Mouse (Mus musculus) urinary bladder, adult 2 months (tissue): ENCODE measurements around the gene Sptbn4. TPM values are rescaled to one million over a fixed set of nuclear protein-coding genes. Genes with fewer than 3 reads are reported as not detected.

Source experiments
- DNase-seq: peaks from one replicate; pipeline ENCODE4 v3.0.0; 2022; ENCODE audit warnings: low spot score
- polyA plus RNA-seq: library from polyadenylated mRNA; depleted of rRNA; stranded (reverse); fragments of >200 nt; gene quantifications from 2 replicates; pipeline ENCODE4 v1.2.3, GENCODE M21; 2012

The Sptbn4 gene
- polyA plus RNA-seq, 1 experiment, result 0.74 TPM

DNA sequence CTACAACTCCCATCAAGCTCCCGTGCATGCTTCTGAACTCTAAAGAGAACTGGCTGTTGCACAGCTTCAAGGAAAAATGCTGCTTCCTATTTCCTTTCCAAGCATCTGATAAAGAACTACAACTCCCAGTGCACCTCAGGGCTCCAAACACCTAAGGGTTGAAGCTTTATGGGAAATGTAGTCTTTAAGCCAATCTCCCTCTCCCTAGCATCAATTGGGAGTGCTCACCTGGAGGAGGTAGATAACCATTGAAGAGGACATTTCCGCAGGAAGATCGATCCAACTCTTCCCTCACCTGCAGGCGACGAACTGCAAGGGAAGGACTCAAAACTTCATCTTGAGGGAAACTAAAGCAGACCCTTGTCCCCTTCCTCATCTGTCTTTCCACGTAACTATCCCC is 93.3 kb downstream of the Sptbn4 start:
- no peak for DNase-seq

- no peak for DNase-seq
Measured at GRCm38 (mm10) chr7:27345444-27345843, 102.0 kb downstream of the Sptbn4 start.

GRCm38 (mm10) chr7:27342595-27342994 is 104.9 kb downstream of the Sptbn4 start:
- no peak for DNase-seq

- no peak for DNase-seq
Measured at GRCm38 (mm10) chr7:27339519-27339918, 108.0 kb downstream of the Sptbn4 start.

- DNase-seq, result no peak
Measured at GRCm38 (mm10) chr7:27339114-27339513, 108.4 kb downstream of the Sptbn4 start.

DNA sequence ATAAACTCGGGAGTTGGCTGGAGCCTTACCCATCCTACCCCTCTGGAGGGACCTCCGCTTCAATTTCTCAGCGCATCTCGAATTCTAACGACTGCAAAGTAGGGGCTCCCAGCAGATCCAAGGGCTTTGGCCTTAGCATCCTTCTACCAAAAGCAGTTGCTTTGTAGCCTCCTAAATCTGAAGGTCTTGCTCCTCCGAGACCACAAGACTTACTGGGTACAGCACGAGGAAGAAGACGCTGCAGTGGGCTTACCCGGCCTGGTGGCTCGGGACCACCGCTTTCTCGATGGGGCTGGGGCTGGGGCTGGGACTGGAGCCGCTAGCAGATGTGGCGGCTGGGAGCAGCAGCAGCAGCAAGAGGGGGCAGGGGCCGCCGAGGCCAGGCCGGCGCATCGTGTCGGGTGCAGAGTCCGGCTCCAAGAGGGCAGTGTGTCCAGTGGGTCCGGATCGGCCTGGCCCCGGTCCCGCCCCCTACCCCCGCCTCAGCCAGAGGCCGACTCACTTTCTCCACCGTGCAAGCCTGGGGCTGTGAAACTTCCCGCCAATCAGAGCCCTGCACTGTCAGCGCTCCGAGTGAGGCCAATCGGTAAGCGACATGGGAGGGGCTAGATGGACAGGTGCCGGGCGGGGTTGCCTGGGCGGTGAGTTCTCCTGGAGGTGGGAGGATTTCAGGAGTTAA is 110.2 kb downstream of the Sptbn4 start, which contains the start of gene Ltbp4:
Gene Ltbp4, minus strand, starts transcription at position 518 of the 679 bp plus-strand sequence.
- DNase-seq, result no peak

DNA sequence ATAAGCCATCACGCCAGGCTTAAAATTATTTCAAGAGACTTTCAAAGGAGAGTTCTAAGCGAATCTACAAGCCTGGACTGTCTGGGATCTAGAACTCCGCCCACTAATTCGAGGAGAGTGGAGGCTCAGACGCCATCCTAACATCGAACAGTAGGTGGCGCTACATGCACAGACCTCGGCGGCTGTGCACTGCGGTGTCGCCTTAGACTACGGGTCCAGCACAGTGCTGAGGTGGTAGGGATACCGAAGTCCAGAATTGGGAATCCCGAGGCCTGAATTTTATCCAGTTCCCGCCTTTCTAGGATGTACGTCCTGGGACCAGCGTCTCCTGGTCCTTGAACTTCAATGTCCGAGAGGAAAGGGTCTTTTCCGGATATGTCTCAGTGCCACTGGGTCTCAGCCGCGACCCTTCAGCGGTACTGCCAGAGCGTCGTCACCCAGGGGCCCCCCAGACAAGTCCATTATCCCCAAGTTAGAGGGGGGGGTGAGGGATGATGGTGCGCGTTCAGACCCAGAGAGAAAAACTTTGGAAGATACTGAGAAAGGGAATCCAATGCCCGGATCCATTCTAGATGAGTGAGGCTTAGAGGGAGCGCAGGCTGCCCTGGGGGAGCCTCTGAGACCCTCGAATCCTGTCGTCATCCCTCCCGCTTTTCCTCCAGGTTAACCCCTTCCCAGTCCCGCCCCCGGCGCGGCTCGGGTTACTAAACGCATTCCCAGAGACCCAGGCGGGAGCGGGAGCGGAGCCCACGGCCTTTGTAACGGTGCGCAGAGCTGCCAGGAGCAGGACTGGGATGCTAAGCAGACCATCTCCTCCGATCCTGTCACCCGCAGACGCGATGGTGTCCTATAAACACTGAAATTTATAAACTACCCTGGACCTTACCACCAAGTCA is 111.3 kb downstream of the Sptbn4 start:
- peak; percentile 71 for DNase-seq

DNA sequence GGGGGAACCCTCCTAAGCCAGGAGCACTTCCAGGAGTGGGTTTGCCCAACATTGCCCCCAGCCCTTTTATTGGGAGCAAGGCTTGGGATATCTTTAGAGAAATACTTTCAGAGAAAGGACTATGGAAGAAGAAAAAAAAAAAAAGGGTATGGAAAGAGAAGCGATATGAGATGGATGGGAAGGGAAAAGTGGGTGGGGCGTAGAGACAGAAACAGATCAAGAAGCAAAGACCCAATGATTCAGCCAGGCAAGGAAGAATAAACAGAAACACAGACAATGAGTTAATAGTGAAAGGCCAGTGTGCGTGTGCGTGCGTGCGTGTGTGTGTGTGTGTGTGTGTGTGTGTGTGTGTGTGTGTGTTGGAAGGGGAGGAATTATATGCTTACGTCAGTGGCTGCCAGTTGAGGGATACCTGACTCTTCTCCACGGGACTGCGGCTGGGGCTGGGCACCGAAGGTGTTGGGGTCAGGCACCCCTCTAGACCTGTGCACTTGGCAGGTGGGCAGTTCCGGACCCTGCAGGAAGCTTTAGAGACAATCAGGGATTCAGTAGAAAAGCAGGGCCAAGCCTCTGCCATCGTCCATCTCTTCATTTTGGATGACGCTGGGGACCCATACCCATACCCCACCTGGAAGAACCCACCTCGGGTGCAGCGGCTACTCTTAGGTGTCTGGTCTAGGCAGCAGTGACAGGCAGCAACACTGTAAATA is 112.3 kb downstream of the Sptbn4 start:
- DNase-seq, result no peak

GRCm38 (mm10) chr7:27334405-27334911 is 113.0 kb downstream of the Sptbn4 start:
- no peak for DNase-seq

GRCm38 (mm10) chr7:27333316-27333941 is 114.1 kb downstream of the Sptbn4 start:
- DNase-seq, result peak; percentile 45

DNA sequence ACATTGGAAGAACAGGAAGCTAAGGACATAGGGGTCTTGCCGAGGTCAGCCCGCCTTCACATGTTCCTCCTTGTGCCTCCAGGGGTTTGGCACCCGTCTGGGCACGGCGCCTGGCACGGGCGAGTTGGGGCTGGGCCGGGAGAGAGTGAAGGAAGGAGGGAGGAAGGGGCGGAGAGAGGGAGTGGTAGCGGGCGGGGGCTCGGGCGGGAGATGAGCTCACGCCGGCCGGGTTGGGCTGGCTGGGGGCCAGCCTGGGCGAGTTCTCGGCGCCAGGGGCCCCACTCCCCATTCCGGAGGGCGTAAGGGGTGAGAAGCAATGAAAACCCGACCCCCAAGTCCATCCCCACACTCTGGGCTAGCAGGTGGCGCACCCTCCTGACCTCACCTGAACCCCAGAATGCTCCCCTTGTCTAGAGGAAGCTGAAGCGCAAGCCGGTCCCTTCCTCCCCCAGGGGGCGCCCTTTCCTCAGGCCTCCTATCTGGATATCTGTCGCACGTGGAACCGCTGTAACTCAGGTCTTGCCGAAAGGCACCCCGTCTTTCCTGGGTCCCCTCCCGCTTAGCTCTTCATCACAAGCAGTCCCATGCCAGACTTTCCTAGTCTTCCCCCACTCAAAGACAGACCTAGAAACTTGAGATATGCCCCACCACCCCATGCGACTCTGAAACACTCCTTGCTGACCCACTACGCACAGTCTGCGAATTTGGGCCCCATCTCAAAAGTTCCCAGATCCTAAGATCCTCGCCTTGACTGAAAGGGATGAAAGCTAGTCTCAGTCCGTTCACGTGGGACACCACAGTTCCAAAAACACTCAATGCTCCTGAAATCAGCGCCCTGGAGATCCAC is 114.9 kb downstream of the Sptbn4 start:
- peak; percentile 93 for DNase-seq

- DNase-seq, result no peak
Measured at GRCm38 (mm10) chr7:27331854-27332253, 115.6 kb downstream of the Sptbn4 start.

DNA sequence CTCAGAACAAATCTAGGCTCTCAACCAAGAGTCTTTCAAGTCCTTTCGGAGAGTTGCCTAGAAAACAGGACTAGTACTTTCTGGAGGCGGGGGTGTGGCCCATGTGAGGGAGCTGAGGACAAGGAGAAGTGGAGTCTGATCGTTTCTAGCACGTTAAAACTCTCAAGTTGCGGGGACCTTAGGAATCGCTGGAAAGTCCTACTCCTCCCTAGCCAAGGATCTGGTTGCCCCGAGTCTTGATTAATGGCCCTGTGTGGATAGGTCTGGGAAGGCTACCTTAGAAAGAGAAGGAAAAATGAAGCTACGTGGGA is 116.0 kb downstream of the Sptbn4 start:
- no peak for DNase-seq

GRCm38 (mm10) chr7:27330709-27331540 is 116.6 kb downstream of the Sptbn4 start:
- peak; percentile 87 for DNase-seq

- no peak for DNase-seq
Measured at GRCm38 (mm10) chr7:27329981-27330380, 117.5 kb downstream of the Sptbn4 start.

GRCm38 (mm10) chr7:27329326-27329947 is 118.0 kb downstream of the Sptbn4 start:
- DNase-seq, result peak; percentile 81

DNA sequence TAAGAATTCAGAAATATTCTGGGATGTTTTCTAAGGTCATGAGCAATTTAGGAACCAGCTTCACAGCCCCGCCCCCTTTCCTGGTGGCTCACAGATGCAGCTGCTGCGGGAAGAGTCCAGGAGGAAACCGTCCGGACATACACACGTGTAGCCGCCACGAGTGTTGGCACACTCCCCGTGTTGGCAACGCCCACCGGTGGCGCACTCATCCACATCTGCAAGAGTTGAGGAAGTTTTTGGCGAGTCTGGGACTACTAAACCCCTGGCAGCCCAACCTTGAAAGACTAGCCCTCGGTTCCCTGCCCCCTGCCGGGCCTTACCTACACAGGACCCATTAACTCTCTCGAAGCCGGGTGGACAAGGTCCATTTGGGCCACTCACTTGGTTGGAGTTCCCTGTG is 118.8 kb downstream of the Sptbn4 start:
- no peak for DNase-seq

DNA sequence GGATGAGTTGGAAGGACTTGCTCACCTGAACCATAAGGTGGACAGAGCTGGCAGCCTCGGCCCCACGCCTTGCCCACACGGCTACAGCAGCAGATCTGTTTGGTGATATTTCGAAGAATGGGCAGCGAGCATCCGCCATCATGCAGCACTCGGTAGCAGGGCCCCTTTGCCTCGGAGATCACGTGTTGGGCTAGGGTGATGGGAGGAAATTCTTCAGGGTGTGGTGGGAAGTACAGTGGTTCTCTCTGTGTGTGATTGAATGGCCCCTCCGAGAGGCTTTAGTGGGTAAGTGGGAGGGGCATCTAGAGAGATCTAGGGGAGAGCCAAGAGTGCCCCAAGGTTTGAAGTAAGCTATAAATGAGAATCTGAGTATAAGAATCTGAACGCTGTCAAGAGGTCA is 119.3 kb downstream of the Sptbn4 start:
- DNase-seq, result no peak

DNA sequence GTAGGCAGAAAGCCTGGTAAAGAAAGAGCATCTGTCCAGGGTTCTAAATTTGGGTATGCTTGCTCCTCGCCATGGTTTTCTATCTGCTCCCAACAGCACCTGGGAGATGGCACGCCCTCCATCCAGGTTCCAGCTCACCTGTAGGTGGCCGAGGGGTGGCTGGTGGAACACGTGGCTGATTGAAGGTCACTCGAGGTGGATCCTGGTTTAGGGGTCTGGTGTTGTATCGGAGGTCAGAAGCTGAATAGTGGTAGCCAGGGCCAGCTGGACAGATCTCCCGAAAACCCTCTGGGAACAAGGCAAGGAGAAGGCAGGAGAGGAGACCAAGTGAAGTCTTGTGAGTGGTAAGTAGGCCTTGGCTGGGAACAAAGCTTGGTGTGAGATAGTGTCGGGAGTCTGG is 120.0 kb downstream of the Sptbn4 start:
- no peak for DNase-seq
